ENCODE assay signal across 1 mouse cellular context in the genomic region with DNA sequence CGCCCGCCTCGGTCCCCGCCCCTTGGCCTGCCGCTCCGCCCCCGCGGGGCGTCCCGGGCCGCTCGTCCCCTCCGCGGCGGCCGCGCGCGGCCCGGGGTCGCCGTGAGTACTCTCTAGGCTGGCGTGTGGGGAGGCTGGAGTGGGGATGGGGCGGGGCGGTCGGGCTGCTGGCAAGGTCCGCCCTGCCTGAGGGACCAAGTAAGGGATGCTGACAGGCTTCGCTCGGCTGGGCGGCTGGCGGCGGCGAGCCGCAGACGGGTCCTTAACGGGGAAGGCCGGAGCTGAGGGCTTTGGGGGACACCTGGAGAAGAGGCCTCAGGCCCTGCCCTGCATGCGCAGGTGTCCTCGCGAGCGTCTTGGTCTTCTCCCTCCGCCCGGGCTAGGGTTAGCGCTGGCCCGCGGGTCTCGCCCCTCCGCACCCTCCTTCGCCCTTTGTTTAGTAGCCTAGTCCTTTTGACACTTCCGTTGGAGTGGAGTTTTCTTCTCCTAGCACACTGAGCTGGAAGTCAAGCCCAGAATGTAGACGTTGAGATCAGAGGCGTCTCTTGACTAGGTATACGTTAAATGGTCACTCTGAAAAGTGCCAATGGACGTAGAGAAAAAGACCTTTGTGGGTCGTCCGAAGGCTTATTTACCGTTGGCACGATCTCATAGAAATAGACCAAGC.
A peak's percentile ranks its signal among the peaks of the same experiment; 100 is the strongest.
TF ChIP-seq lines count a peak whose summit lies in the region.

No protein-coding gene starts in this region.

TF ChIP-seq in CH12.LX, 34 proteins besides CTCF, POLR2A, EP300 and RAD21:
- TF ChIP-seq UBTF (IDR thresholded peaks at IDR 0.05; ENCODE audit: low read depth, low read length), result 0 out of 2 replicates have a peak, but pooled peaks have one; percentile 56
- no peak for TF ChIP-seq MEF2A (IDR thresholded peaks at IDR 0.05; ENCODE audit: borderline replicate concordance, low read depth, low read length)
- TF ChIP-seq ZNF384 (IDR thresholded peaks at IDR 0.05; ENCODE audit: low read depth, low read length), result no peak
- TF ChIP-seq MAX (IDR thresholded peaks at IDR 0.05; ENCODE audit: low read length), result no peak
- TF ChIP-seq ETS1 (conservative IDR thresholded peaks at IDR 0.05; ENCODE audit: low read depth, low read length), result no peak
- no peak for TF ChIP-seq IRF4 (IDR thresholded peaks at IDR 0.05; ENCODE audit: low read depth, low read length)
- 0 out of 2 replicates have a peak, but pooled peaks have one; percentile 38 for TF ChIP-seq MAZ (IDR thresholded peaks at IDR 0.05; ENCODE audit: low read depth, low read length)
- no peak for TF ChIP-seq ZKSCAN1 (IDR thresholded peaks at IDR 0.05; ENCODE audit: borderline replicate concordance, low read depth, low read length)
- no peak for TF ChIP-seq KAT2A (IDR thresholded peaks at IDR 0.05; ENCODE audit: insufficient replicate concordance, low read length)
- no peak for TF ChIP-seq MAFK (IDR thresholded peaks at IDR 0.05; ENCODE audit: insufficient replicate concordance, low read length)
- 0 out of 2 replicates have a peak, but pooled peaks have one; percentile 3 for TF ChIP-seq ZMIZ1 (IDR thresholded peaks at IDR 0.05; ENCODE audit: low read depth, low read length)
- TF ChIP-seq CHD2 (IDR thresholded peaks at IDR 0.05; ENCODE audit: low read length), result no peak
- no peak for TF ChIP-seq USF1 (IDR thresholded peaks at IDR 0.05; ENCODE audit: low read depth, low read length)
- TF ChIP-seq RCOR1 (conservative IDR thresholded peaks at IDR 0.05; ENCODE audit: low read depth, low read length), result no peak
- peak; percentile 4; the same call in 1 of the 2 replicates for TF ChIP-seq TCF12 (IDR thresholded peaks at IDR 0.05; ENCODE audit: low read depth, low read length)
- TF ChIP-seq TBP (conservative IDR thresholded peaks at IDR 0.05; ENCODE audit: low read depth, low read length), result no peak
- TF ChIP-seq JUN (IDR thresholded peaks at IDR 0.05; ENCODE audit: insufficient read depth, low read depth, low read length), result no peak
- TF ChIP-seq ZC3H11A (IDR thresholded peaks at IDR 0.05; ENCODE audit: low read depth, low read length), result no peak
- TF ChIP-seq POLR2AphosphoS2 (IDR thresholded peaks at IDR 0.05; ENCODE audit: low read depth, low read length), result no peak
- TF ChIP-seq SIN3A (IDR thresholded peaks at IDR 0.05; ENCODE audit: low read length), result peak; percentile 55
- TF ChIP-seq BHLHE40 (IDR thresholded peaks at IDR 0.05; ENCODE audit: low read depth, low read length), result no peak
- no peak for TF ChIP-seq HCFC1 (IDR thresholded peaks at IDR 0.05; ENCODE audit: low read depth, low read length)
- TF ChIP-seq E2F4 (IDR thresholded peaks at IDR 0.05; ENCODE audit: insufficient replicate concordance, low read depth, low read length), result no peak
- TF ChIP-seq GABPA (IDR thresholded peaks at IDR 0.05; ENCODE audit: insufficient replicate concordance, low read depth, low read length), result no peak
- TF ChIP-seq NELFE (IDR thresholded peaks at IDR 0.05; ENCODE audit: low read depth, low read length), result no peak
- TF ChIP-seq CHD1 (IDR thresholded peaks at IDR 0.05; ENCODE audit: low read depth, low read length), result no peak
- TF ChIP-seq PAX5 (IDR thresholded peaks at IDR 0.05; ENCODE audit: low read length), result no peak
- TF ChIP-seq JUND (conservative IDR thresholded peaks at IDR 0.05; ENCODE audit: low read depth, low read length), result no peak
- TF ChIP-seq MYC (IDR thresholded peaks at IDR 0.05; ENCODE audit: low read depth, low read length), result no peak
- no peak for TF ChIP-seq NRF1 (IDR thresholded peaks at IDR 0.05; ENCODE audit: low read depth, low read length)
- peak; percentile 44; the same call in 1 of the 2 replicates for TF ChIP-seq MXI1 (IDR thresholded peaks at IDR 0.05; ENCODE audit: low read depth, low read length)
- no peak for TF ChIP-seq ELF1 (IDR thresholded peaks at IDR 0.05; ENCODE audit: low read depth, low read length)
- TF ChIP-seq USF2 (conservative IDR thresholded peaks at IDR 0.05; ENCODE audit: low read depth, low read length), result no peak
- no peak for TF ChIP-seq SMC3 (IDR thresholded peaks at IDR 0.05; ENCODE audit: low read depth, low read length)
TF ChIP-seq in CH12.LX: peak in this region for 6.
